Mouse (Mus musculus) erythroblast, embryonic 14.5 days (primary cell): ENCODE measurements around the gene Clcn7.

ENCODE experiments used
- GATA1 ChIP-seq: IDR thresholded peaks from 2 replicates; pipeline ENCODE4 v1.6.1; 2012; ENCODE audit warnings: low read length, inconsistent platforms, mixed read lengths
- TAL1 ChIP-seq: IDR thresholded peaks from 3 replicates; pipeline ENCODE4 v1.6.1; 2012; ENCODE audit warnings: low read length, inconsistent platforms, mixed read lengths

DNA sequence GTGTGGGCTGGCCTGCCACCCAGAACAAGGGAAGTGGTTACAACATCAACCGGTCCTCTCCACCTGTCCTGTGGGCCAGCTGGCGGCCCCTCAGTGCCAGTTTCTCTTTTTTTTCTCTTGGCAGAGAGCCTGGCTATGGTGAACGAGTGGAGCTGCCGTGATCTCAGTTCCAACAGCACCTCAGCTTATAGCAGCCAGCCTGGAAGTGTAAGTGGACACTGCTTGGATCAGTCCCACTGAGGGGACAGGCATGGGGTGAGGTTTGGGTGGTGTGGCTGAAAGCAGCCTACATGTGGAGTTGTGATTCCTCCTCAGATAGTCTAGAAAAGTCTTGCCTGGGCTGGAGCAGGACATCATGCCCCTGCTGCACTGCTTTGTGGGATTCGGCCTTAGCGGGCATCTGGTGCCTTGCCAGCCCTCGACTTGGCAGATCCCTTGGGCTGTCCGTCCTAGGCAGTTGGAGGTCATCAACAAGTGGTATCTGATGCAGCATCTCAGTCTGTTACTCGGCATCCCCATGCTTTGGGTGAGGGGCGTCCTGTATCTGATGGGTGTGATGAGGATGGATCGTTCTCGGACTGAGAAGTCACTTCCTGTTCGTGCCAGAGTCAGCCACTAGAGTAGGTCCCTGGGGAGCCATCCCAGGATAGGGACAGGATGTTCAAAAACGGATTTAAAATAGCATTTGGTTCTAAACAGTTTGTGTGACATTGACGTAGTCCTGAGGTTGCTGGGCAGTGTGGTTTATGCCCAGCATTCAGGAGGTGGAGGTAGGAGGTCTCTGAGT lies 77.7 kb downstream of the Clcn7 start:
- TF ChIP-seq GATA1 (no peak), TAL1 (no peak)
